Mouse (Mus musculus): Measurements from ENCODE around the gene Reln.

DNA sequence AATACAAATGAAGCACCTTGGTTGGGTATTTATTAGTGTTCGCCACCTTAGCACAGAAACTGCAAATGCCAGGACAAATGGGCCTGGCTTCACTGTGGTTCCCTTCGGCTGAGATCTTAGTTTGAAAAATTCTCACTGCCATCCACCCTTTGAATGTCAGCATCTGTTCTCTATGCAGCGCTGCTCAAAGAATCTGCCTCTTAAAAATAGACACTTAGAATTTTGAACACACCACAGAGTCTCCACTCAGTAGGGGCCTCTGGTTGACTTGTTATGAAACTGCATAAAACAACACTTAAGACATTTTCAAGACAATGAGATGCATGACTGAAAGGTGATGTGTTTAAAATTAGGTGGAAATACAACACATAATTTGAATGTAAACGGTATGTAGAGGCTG, 387.4 kb downstream of the Reln start:
- no peak for TF ChIP-seq POLR2A (IDR thresholded peaks at IDR 0.05; ENCODE audit: insufficient read length, low read depth)
- TF ChIP-seq TCF3 (IDR thresholded peaks at IDR 0.05; ENCODE audit: insufficient read length, low read depth): no peak
- no peak for TF ChIP-seq SRF (IDR thresholded peaks at IDR 0.05; ENCODE audit: control insufficient read depth, insufficient read length, low read depth)
- TF ChIP-seq TCF12 (IDR thresholded peaks at IDR 0.05; ENCODE audit: insufficient read depth, poor library complexity, severe bottlenecking): no peak
- TF ChIP-seq USF1 (IDR thresholded peaks at IDR 0.05; ENCODE audit: low read depth): no peak
- no peak for TF ChIP-seq POLR2AphosphoS2 (IDR thresholded peaks at IDR 0.05; ENCODE audit: insufficient read length, low read depth)
- no peak for TF ChIP-seq MAX (IDR thresholded peaks at IDR 0.05; ENCODE audit: low read depth)
- no peak for TF ChIP-seq CEBPB (IDR thresholded peaks at IDR 0.05; ENCODE audit: insufficient read depth, poor library complexity, severe bottlenecking)
